Mouse (Mus musculus): Measurements from ENCODE around the gene Cttnbp2nl. TPM values are rescaled to one million over a fixed set of nuclear protein-coding genes. Genes with fewer than 3 reads are reported as not detected.

The Cttnbp2nl gene
- total RNA-seq, 2 experiments from 2014 or later, result 1.8 TPM; not detected in 1

GRCm38 (mm10) chr3:104967548-104968300 is 85.2 kb downstream of the Cttnbp2nl start:
- ATAC-seq (replicated peaks; ENCODE audit: poor library complexity, severe bottlenecking), result peak; percentile 95

- ATAC-seq (replicated peaks; ENCODE audit: poor library complexity, severe bottlenecking), result no peak
These were observed 86.9 kb downstream of the Cttnbp2nl start for GRCm38 (mm10) chr3:104965991-104966554.

GRCm38 (mm10) chr3:104965070-104965855 is 87.7 kb downstream of the Cttnbp2nl start:
- no peak for ATAC-seq (replicated peaks; ENCODE audit: poor library complexity, severe bottlenecking)

GRCm38 (mm10) chr3:104963331-104964276 is 89.3 kb downstream of the Cttnbp2nl start:
- ATAC-seq (replicated peaks; ENCODE audit: poor library complexity, severe bottlenecking), result 0 out of 2 replicates have a peak, but pooled peaks have one; percentile 3

GRCm38 (mm10) chr3:104962866-104963265 is 90.1 kb downstream of the Cttnbp2nl start:
- no peak for ATAC-seq (replicated peaks; ENCODE audit: poor library complexity, severe bottlenecking)

- no peak for ATAC-seq (replicated peaks; ENCODE audit: poor library complexity, severe bottlenecking)
These were observed 90.8 kb downstream of the Cttnbp2nl start for GRCm38 (mm10) chr3:104962141-104962611.

GRCm38 (mm10) chr3:104961066-104962059 is 91.6 kb downstream of the Cttnbp2nl start, which contains the start of gene Wnt2b:
Wnt2b (minus strand) TSS chr3:104961921.
- peak; percentile 33 for ATAC-seq (replicated peaks; ENCODE audit: poor library complexity, severe bottlenecking)

GRCm38 (mm10) chr3:104960026-104961000 is 92.6 kb downstream of the Cttnbp2nl start:
- peak; percentile 59 for ATAC-seq (replicated peaks; ENCODE audit: poor library complexity, severe bottlenecking)

GRCm38 (mm10) chr3:104956131-104956581 is 96.8 kb downstream of the Cttnbp2nl start:
- no peak for ATAC-seq (replicated peaks; ENCODE audit: poor library complexity, severe bottlenecking)

- no peak for ATAC-seq (replicated peaks; ENCODE audit: poor library complexity, severe bottlenecking)
These were observed 98.4 kb downstream of the Cttnbp2nl start for GRCm38 (mm10) chr3:104954551-104954950.

GRCm38 (mm10) chr3:104954137-104954536 is 98.8 kb downstream of the Cttnbp2nl start:
- ATAC-seq (replicated peaks; ENCODE audit: poor library complexity, severe bottlenecking), result no peak

GRCm38 (mm10) chr3:104952891-104953670 is 99.9 kb downstream of the Cttnbp2nl start:
- ATAC-seq (replicated peaks; ENCODE audit: poor library complexity, severe bottlenecking), result no peak

Other genes starting within 250 kb of the Cttnbp2nl start
- gene Mov10, start 234.6 kb downstream of the Cttnbp2nl start, total RNA-seq (2014; fragmentation: Nextera tagmentation), result 12.2 and 13.9 TPM in 2 replicates
- 2.4 TPM in 2 replicates for gene Mov10, start 234.6 kb downstream of the Cttnbp2nl start, total RNA-seq (2017)
- gene St7l, start 189.1 kb downstream of the Cttnbp2nl start, total RNA-seq (2014; fragmentation: Nextera tagmentation), result 19.7 and 27.5 TPM in 2 replicates
- gene St7l, start 189.1 kb downstream of the Cttnbp2nl start, total RNA-seq (2017), result 18.4 and 30.3 TPM in 2 replicates
- 194 and 247 TPM in 2 replicates for gene Capza1, start 188.6 kb downstream of the Cttnbp2nl start, total RNA-seq (2014; fragmentation: Nextera tagmentation)
- 262 and 322 TPM in 2 replicates for gene Capza1, start 188.6 kb downstream of the Cttnbp2nl start, total RNA-seq (2017)
- gene Wnt2b, start 91.2 kb downstream of the Cttnbp2nl start, total RNA-seq (2014; fragmentation: Nextera tagmentation), result not detected in 2 replicates
- not detected in 2 replicates for gene Wnt2b, start 91.2 kb downstream of the Cttnbp2nl start, total RNA-seq (2017)
- not detected in 2 replicates for gene 4930564D02Rik, start 13.7 kb upstream of the Cttnbp2nl start, total RNA-seq (2014; fragmentation: Nextera tagmentation)
- not detected in 2 replicates for gene 4930564D02Rik, start 13.7 kb upstream of the Cttnbp2nl start, total RNA-seq (2017)

Measured in granulocyte monocyte progenitor cell, adult 5-6 weeks (primary cell).